Mouse (Mus musculus) olfactory bulb, adult 2 months (tissue): Measurements from ENCODE around the gene Bcat1.

ENCODE experiments used
- CTCF ChIP-seq: fragments of 200-500 bp; IDR thresholded peaks from 2 replicates; pipeline ENCODE4 v1.5.1; 2012; ENCODE audit warnings: low read depth, mild to moderate bottlenecking, low read length, moderate library complexity; ENCODE audit not compliant: insufficient read depth
- POLR2A ChIP-seq: fragments of 200-500 bp; IDR thresholded peaks from 2 replicates; pipeline ENCODE4 v1.6.1; 2012; ENCODE audit warnings: mild to moderate bottlenecking, low read depth, low read length, moderate library complexity; ENCODE audit not compliant: insufficient read depth

- TF ChIP-seq CTCF, result no peak
- TF ChIP-seq POLR2A, result no peak
Measured at GRCm38 (mm10) chr6:145011141-145011540, 64.8 kb downstream of the Bcat1 start.
